In genomic region chr5:52476292-52476701, GRCm38 (mm10) we compare ENCODE assay signal across 8 mouse cellular contexts. TPM values are rescaled to one million over a fixed set of nuclear protein-coding genes. Genes with fewer than 3 reads are reported as not detected.
A peak's percentile ranks its signal among the peaks of the same experiment; 100 is the strongest.
DNase-seq lines count a peak whose midpoint lies in the region; ATAC-seq and TF ChIP-seq lines count a peak whose summit lies in the region.
"Had no signal": no experiment of that assay in that cellular context is flagged by ENCODE, and none has a peak within 500 bp of the region (broad histone marks: within the 10 kb centered on the region; RNA-seq: fewer than 3 reads in every experiment).

No protein-coding gene starts in this region.

- no peaks in the 10 kb centered on the region for H3K27me3 ChIP-seq in forebrain, embryonic 14.5 days (replicated peaks; ENCODE audit: control insufficient read depth, insufficient read depth, low read length)
- no peaks in the 10 kb centered on the region for H3K27me3 ChIP-seq in heart, postnatal 0 days (ENCODE audit: control insufficient read depth, insufficient read depth, low read length)
- peaks cover 9% of the 10 kb centered on the region for H3K27me3 ChIP-seq in liver, embryonic 13.5 days
- peaks cover 3% of the 10 kb centered on the region; the same call in 1 of the 2 replicates for H3K27me3 ChIP-seq in neural tube, embryonic 11.5 days (ENCODE audit: control insufficient read depth, insufficient read depth, low read length)
- H3K27me3 ChIP-seq in stomach, embryonic 15.5 days (replicated peaks): no peaks in the 10 kb centered on the region

- no peaks in the 10 kb centered on the region for H3K36me3 ChIP-seq in forebrain, embryonic 14.5 days (ENCODE audit: control insufficient read depth, insufficient read depth, low read length)
- no peaks in the 10 kb centered on the region for H3K36me3 ChIP-seq in heart, postnatal 0 days (replicated peaks; ENCODE audit: control insufficient read depth, insufficient read depth, low read length)
- no peaks in the 10 kb centered on the region for H3K36me3 ChIP-seq in liver, embryonic 13.5 days
- H3K36me3 ChIP-seq in neural tube, embryonic 11.5 days (ENCODE audit: control insufficient read depth, insufficient read depth, low read length): no peaks in the 10 kb centered on the region
- no peaks in the 10 kb centered on the region for H3K36me3 ChIP-seq in stomach, embryonic 15.5 days

- WGBS in forebrain, embryonic 14.5 days: 0% methylated on average over 23 of the region's 23 CpGs
- under 1% methylated on average over 23 of the region's 23 CpGs for WGBS in heart, postnatal 0 days
- WGBS in liver, embryonic 13.5 days (ENCODE audit: insufficient replicate concordance): under 1% methylated on average over 23 of the region's 23 CpGs
- WGBS in neural tube, embryonic 11.5 days: under 1% methylated on average over 23 of the region's 23 CpGs
- WGBS in stomach, embryonic 15.5 days: under 1% methylated on average over 23 of the region's 23 CpGs

- peaks cover 9% of the 10 kb centered on the region for H3K4me1 ChIP-seq in forebrain, embryonic 14.5 days (ENCODE audit: control insufficient read depth, insufficient read depth, low read length)
- peaks cover 14% of the 10 kb centered on the region; the same call in 1 of the 2 replicates for H3K4me1 ChIP-seq in heart, postnatal 0 days (ENCODE audit: control insufficient read depth, insufficient read depth)
- H3K4me1 ChIP-seq in liver, embryonic 13.5 days (replicated peaks): 0 out of 2 replicates have a peak, but pooled peaks cover 3% of the 10 kb centered on the region
- no peaks in the 10 kb centered on the region for H3K4me1 ChIP-seq in neural tube, embryonic 11.5 days (ENCODE audit: control insufficient read depth, insufficient read depth, low read length)
- peaks cover 10% of the 10 kb centered on the region; the same call in 1 of the 2 replicates for H3K4me1 ChIP-seq in stomach, embryonic 15.5 days

- no peak for TF ChIP-seq EP300 in heart, postnatal 0 days (IDR thresholded peaks at IDR 0.05; ENCODE audit: low read depth)

- H3K27ac ChIP-seq in forebrain, embryonic 14.5 days (ENCODE audit: low read depth, low read length): peak overlapping the region; percentile 39; the same call in 1 of the 2 replicates
- peak overlapping the region; percentile 83 for H3K27ac ChIP-seq in heart, postnatal 0 days (ENCODE audit: low read depth)
- H3K27ac ChIP-seq in liver, embryonic 13.5 days: peak overlapping the region; percentile 50
- H3K27ac ChIP-seq in neural tube, embryonic 11.5 days (ENCODE audit: low read depth, low read length): no peak overlapping the region
- H3K27ac ChIP-seq in stomach, embryonic 15.5 days: peak overlapping the region; percentile 86

- H3K9me3 ChIP-seq in forebrain, embryonic 14.5 days (replicated peaks; ENCODE audit: control insufficient read depth, low read length): no peaks in the 10 kb centered on the region
- H3K9me3 ChIP-seq in heart, postnatal 0 days (replicated peaks; ENCODE audit: control insufficient read depth, low read length): 0 out of 2 replicates have a peak, but pooled peaks cover 6% of the 10 kb centered on the region
- H3K9me3 ChIP-seq in liver, embryonic 13.5 days (replicated peaks): peaks cover 9% of the 10 kb centered on the region; the same call in 1 of the 2 replicates
- no peaks in the 10 kb centered on the region for H3K9me3 ChIP-seq in neural tube, embryonic 11.5 days (ENCODE audit: control insufficient read depth, low read length)
- no peaks in the 10 kb centered on the region for H3K9me3 ChIP-seq in stomach, embryonic 15.5 days

- TF ChIP-seq CTCF in heart, postnatal 0 days (IDR thresholded peaks at IDR 0.05; ENCODE audit: low read depth): peak; percentile 4; the same call in 1 of the 2 replicates

- H3K9ac ChIP-seq in forebrain, embryonic 14.5 days (ENCODE audit: low read length): peak overlapping the region; percentile 59
- H3K9ac ChIP-seq in heart, postnatal 0 days (replicated peaks; ENCODE audit: low read depth, low read length): peak overlapping the region; percentile 48
- H3K9ac ChIP-seq in liver, embryonic 13.5 days: no peak overlapping the region
- peak overlapping the region; percentile 67 for H3K9ac ChIP-seq in neural tube, embryonic 11.5 days (ENCODE audit: low read length)
- peak overlapping the region; percentile 41; the same call in 1 of the 2 replicates for H3K9ac ChIP-seq in stomach, embryonic 15.5 days

- ATAC-seq in forebrain, embryonic 14.5 days: peak; percentile 88
- ATAC-seq in heart, postnatal 0 days (ENCODE audit: insufficient read depth, low read depth): peak; percentile 98
- ATAC-seq in liver, embryonic 13.5 days (ENCODE audit: low read depth): peak; percentile 82
- peak; percentile 85 for ATAC-seq in neural tube, embryonic 11.5 days (ENCODE audit: insufficient read depth, low FRiP score, low TSS enrichment)
- ATAC-seq in stomach, embryonic 15.5 days (ENCODE audit: insufficient read depth, low FRiP score, low read depth): peak; percentile 95

- peak overlapping the region; percentile 35 for H3K4me3 ChIP-seq in forebrain, embryonic 14.5 days (ENCODE audit: low read depth, low read length)
- H3K4me3 ChIP-seq in heart, postnatal 0 days (ENCODE audit: low read depth, low read length): peak overlapping the region; percentile 47
- H3K4me3 ChIP-seq in liver, embryonic 13.5 days (replicated peaks): peak overlapping the region; percentile 39
- H3K4me3 ChIP-seq in neural tube, embryonic 11.5 days (ENCODE audit: low read depth, low read length): peak overlapping the region; percentile 33
- peak overlapping the region; percentile 46 for H3K4me3 ChIP-seq in stomach, embryonic 15.5 days (replicated peaks)
- H3K4me3 ChIP-seq: myocyte had no signal

- DNase-seq in cerebellum, adult 11 months: peak; percentile 61
- DNase-seq in forebrain, embryonic 14.5 days (ENCODE audit: low spot score): peak; percentile 86
- DNase-seq in heart, postnatal 0 days (ENCODE audit: low spot score): peak; percentile 94
- DNase-seq in kidney, postnatal 36 days: peak; percentile 88 to 92
- peak; percentile 35 for DNase-seq in liver, embryonic 13.5 days
- DNase-seq in neural tube, embryonic 11.5 days (ENCODE audit: low spot score): peak; percentile 81

- peak overlapping the region; percentile 54 for H3K4me2 ChIP-seq in forebrain, embryonic 14.5 days (ENCODE audit: low read length)
- H3K4me2 ChIP-seq in heart, postnatal 0 days (ENCODE audit: low read depth, low read length): peak overlapping the region; percentile 70
- H3K4me2 ChIP-seq in liver, embryonic 13.5 days: peak overlapping the region; percentile 58
- peak overlapping the region; percentile 56 for H3K4me2 ChIP-seq in neural tube, embryonic 11.5 days (ENCODE audit: low read depth)
- peak overlapping the region; percentile 80 for H3K4me2 ChIP-seq in stomach, embryonic 15.5 days

RNA-seq across cellular contexts. Expression of gene Ccdc149, which starts 5.0 kb away (rescaled TPM):
- 8.5 and 9.6 TPM in 2 replicates for polyA plus RNA-seq in forebrain, embryonic 14.5 days (2014; fragmentation: Nextera tagmentation; extraction: Ambion mirVana)
- total RNA-seq in heart, postnatal 0 days (2014; rRNA removed; ENCODE audit: low replicate concordance): 2.2 and 3.1 TPM in 2 replicates
- 2.6 and 3.1 TPM in 2 replicates for polyA plus RNA-seq in heart, postnatal 0 days (2015; fragmentation: Nextera tagmentation; extraction: Ambion mirVana)
- 0.50 and 0.62 TPM in 2 replicates for polyA plus RNA-seq in liver, embryonic 13.5 days (2015; fragmentation: Nextera tagmentation; extraction: Ambion mirVana)
- polyA plus RNA-seq in neural tube, embryonic 11.5 days (2014; fragmentation: Nextera tagmentation; extraction: Ambion mirVana): 2.2 and 2.3 TPM in 2 replicates
- polyA plus RNA-seq in stomach, embryonic 15.5 days (2015; fragmentation: Nextera tagmentation; extraction: Ambion mirVana): 4.7 and 5.6 TPM in 2 replicates
- polyA plus RNA-seq: myocyte had no signal

Comparison
In these comparisons a context has a peak if more than half of its experiments do, and no peak if none do; other contexts are left out.
1. DNase-seq: peak in every context shown above with its lines; median percentile 94 in heart, postnatal 0 days; 90 in kidney, postnatal 36 days; 86 in forebrain, embryonic 14.5 days; 81 in neural tube, embryonic 11.5 days; 61 in cerebellum, adult 11 months; 35 in liver, embryonic 13.5 days.